ENCODE assay signal across 14 mouse cellular contexts in the genomic region with DNA sequence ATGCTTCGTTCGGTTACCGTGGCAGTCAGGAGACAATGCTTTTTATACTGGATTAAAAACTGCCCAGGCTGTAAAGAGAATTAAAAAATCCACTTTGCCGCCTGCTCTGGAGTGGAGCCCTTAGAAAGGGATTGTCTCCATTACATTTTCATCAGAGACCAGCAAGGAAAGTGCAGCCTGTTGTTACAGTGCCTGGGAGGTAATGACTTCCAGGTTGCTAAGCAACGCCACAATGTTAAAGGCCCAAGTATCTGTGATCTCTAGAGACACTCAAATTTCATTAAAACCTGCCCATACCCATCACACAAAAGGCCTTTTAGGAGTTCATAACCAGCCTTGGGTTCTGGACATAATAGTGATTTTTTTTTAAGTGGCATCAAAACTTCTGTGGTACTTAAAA.
DNase-seq lines count a peak whose midpoint lies in the region; ATAC-seq and TF ChIP-seq lines count a peak whose summit lies in the region.
"Had no signal": no experiment of that assay in that cellular context is flagged by ENCODE, and none has a peak within 500 bp of the region (broad histone marks: within the 10 kb centered on the region; RNA-seq: fewer than 3 reads in every experiment).

No protein-coding gene starts in this region.

- H3K4me2 ChIP-seq in embryonic facial prominence, embryonic 14.5 days (ENCODE audit: low read depth, low read length), result no peak overlapping the region
- H3K4me2 ChIP-seq in hindbrain, embryonic 16.5 days (ENCODE audit: low read length), result no peak overlapping the region
- no peak overlapping the region; the same call in 1 of the 2 replicates for H3K4me2 ChIP-seq in midbrain, postnatal 0 days (ENCODE audit: low read depth, low read length, poor library complexity, severe bottlenecking)
- H3K4me2 ChIP-seq: limb, embryonic 13.5 days; lung, embryonic 14.5 days had no signal

- H3K27me3 ChIP-seq in embryonic facial prominence, embryonic 14.5 days (replicated peaks; ENCODE audit: control insufficient read depth, insufficient read depth, low read length), result no peaks in the 10 kb centered on the region; the same call in 1 of the 2 replicates
- no peaks in the 10 kb centered on the region for H3K27me3 ChIP-seq in hindbrain, embryonic 16.5 days (replicated peaks; ENCODE audit: control insufficient read depth, insufficient read depth, low read length)
- no peaks in the 10 kb centered on the region for H3K27me3 ChIP-seq in midbrain, postnatal 0 days (ENCODE audit: insufficient read depth, low read length)
- H3K27me3 ChIP-seq: limb, embryonic 13.5 days had no signal

- no peaks in the 10 kb centered on the region for H3K9me3 ChIP-seq in embryonic facial prominence, embryonic 14.5 days (ENCODE audit: control insufficient read depth, low read length)
- no peaks in the 10 kb centered on the region for H3K9me3 ChIP-seq in hindbrain, embryonic 16.5 days (ENCODE audit: control insufficient read depth, low read length)
- no peaks in the 10 kb centered on the region for H3K9me3 ChIP-seq in midbrain, postnatal 0 days (ENCODE audit: low read length)
- H3K9me3 ChIP-seq: limb, embryonic 13.5 days had no signal

- WGBS in embryonic facial prominence, embryonic 14.5 days, result 37% methylated on average over 5 of the region's 5 CpGs
- WGBS in hindbrain, embryonic 16.5 days, result 22% methylated on average over 5 of the region's 5 CpGs
- 15% methylated on average over 5 of the region's 5 CpGs for WGBS in midbrain, postnatal 0 days

- peak; percentile 84 for ATAC-seq in embryonic facial prominence, embryonic 14.5 days (ENCODE audit: low read depth)
- ATAC-seq in hindbrain, embryonic 16.5 days, result peak; percentile 80
- ATAC-seq in midbrain, postnatal 0 days (ENCODE audit: low FRiP score), result 0 out of 2 replicates have a peak, but pooled peaks have one; percentile 52
- no peak for ATAC-seq in erythroid progenitor cell, adult 5-6 weeks (replicated peaks; ENCODE audit: low FRiP score, poor library complexity, severe bottlenecking)

- H3K4me1 ChIP-seq in embryonic facial prominence, embryonic 14.5 days (ENCODE audit: control insufficient read depth, insufficient read depth, low read length), result no peaks in the 10 kb centered on the region
- peaks cover 18% of the 10 kb centered on the region for H3K4me1 ChIP-seq in hindbrain, embryonic 16.5 days (ENCODE audit: control insufficient read depth, insufficient read depth, low read depth, low read length)
- H3K4me1 ChIP-seq in midbrain, postnatal 0 days (ENCODE audit: insufficient read depth, low read length), result peaks cover 9% of the 10 kb centered on the region; the same call in 1 of the 2 replicates

- TF ChIP-seq CTCF in midbrain, postnatal 0 days (IDR thresholded peaks at IDR 0.05), result no peak

- DNase-seq in embryo, embryonic 11 days, result peak; percentile 74
- peak; percentile 78 for DNase-seq in embryonic facial prominence, embryonic 14.5 days (ENCODE audit: low spot score)
- DNase-seq in midbrain, postnatal 0 days (ENCODE audit: low spot score), result peak; percentile 76
- DNase-seq in thymus, postnatal 0 days (ENCODE audit: low spot score), result no peak
- no peak for DNase-seq in adrenal gland, postnatal 4 days (ENCODE audit: low spot score in 2 of 2)
- DNase-seq: adrenal gland, postnatal 36 days; cerebellum, adult 2 months; heart, postnatal 14 days; kidney, adult 18-20 months; lung, embryonic 14.5 days had no signal

- H3K4me3 ChIP-seq in embryonic facial prominence, embryonic 14.5 days (ENCODE audit: low read depth, low read length), result no peak overlapping the region
- H3K4me3 ChIP-seq in hindbrain, embryonic 16.5 days (ENCODE audit: low read length), result no peak overlapping the region
- no peak overlapping the region for H3K4me3 ChIP-seq in midbrain, postnatal 0 days (ENCODE audit: low read depth, low read length)
- H3K4me3 ChIP-seq: limb, embryonic 13.5 days had no signal

- H3K27ac ChIP-seq in embryonic facial prominence, embryonic 14.5 days (replicated peaks; ENCODE audit: low read depth, low read length), result no peak overlapping the region
- H3K27ac ChIP-seq in hindbrain, embryonic 16.5 days (ENCODE audit: low read depth, low read length), result peak overlapping the region; percentile 16; the same call in 1 of the 2 replicates
- H3K27ac ChIP-seq in midbrain, postnatal 0 days (ENCODE audit: low read depth, low read length), result 0 out of 2 replicates have a peak overlapping the region, but pooled peaks have one; percentile 32
- H3K27ac ChIP-seq: limb, embryonic 13.5 days; stomach, postnatal 0 days had no signal

- H3K36me3 ChIP-seq in embryonic facial prominence, embryonic 14.5 days (ENCODE audit: control insufficient read depth, insufficient read depth, low read length), result no peaks in the 10 kb centered on the region
- H3K36me3 ChIP-seq in hindbrain, embryonic 16.5 days (ENCODE audit: control insufficient read depth, insufficient read depth, low read length), result no peaks in the 10 kb centered on the region
- H3K36me3 ChIP-seq in midbrain, postnatal 0 days (ENCODE audit: insufficient read depth, low read length), result no peaks in the 10 kb centered on the region
- H3K36me3 ChIP-seq: limb, embryonic 13.5 days had no signal

- H3K9ac ChIP-seq in embryonic facial prominence, embryonic 14.5 days (ENCODE audit: low read depth, low read length), result no peak overlapping the region; the same call in 1 of the 2 replicates
- no peak overlapping the region for H3K9ac ChIP-seq in hindbrain, embryonic 16.5 days (ENCODE audit: low read depth, low read length)
- H3K9ac ChIP-seq in midbrain, postnatal 0 days (replicated peaks; ENCODE audit: low read length, poor library complexity, severe bottlenecking), result 0 out of 2 replicates have a peak overlapping the region, but pooled peaks have one; percentile 24
- H3K9ac ChIP-seq: limb, embryonic 13.5 days; lung, embryonic 14.5 days had no signal

Comparison
In these comparisons a context has a peak if more than half of its experiments do, and no peak if none do; other contexts are left out.
1. DNase-seq: peak in embryo, embryonic 11 days (single experiment), embryonic facial prominence, embryonic 14.5 days (single experiment) and midbrain, postnatal 0 days (single experiment); none in thymus, postnatal 0 days (single experiment) and adrenal gland, postnatal 4 days (0 of 2).